Mouse (Mus musculus) regulatory T cell (primary cell): ENCODE measurements around the gene Neu3.

ENCODE experiments used
- in situ Hi-C: fragments of 300-600 bp; cut with MboI, MseI; formaldehyde crosslinking; loops from one replicate; pipeline ENCODE4 v1.15.1; 2025; ENCODE audit warnings: high pct_unique_total_duplicates

The Neu3 gene

GRCm38 (mm10) chr7:99796471-99796870, 31.7 kb downstream of the Neu3 start:
- in situ Hi-C loops: loop anchor here (5.0 kb wide), 2 partner anchors 134 to 299 kb away; no protein-coding TSS in a partner anchor

- in situ Hi-C loops: loop anchor here (5.0 kb wide), 2 partner anchors 133 to 298 kb away; no protein-coding TSS in a partner anchor
Measured at GRCm38 (mm10) chr7:99795192-99795981, 32.8 kb downstream of the Neu3 start.

GRCm38 (mm10) chr7:99794096-99794495, 34.1 kb downstream of the Neu3 start:
- in situ Hi-C loops: no loop called here

- in situ Hi-C loops: no loop called here
Measured at GRCm38 (mm10) chr7:99790816-99791215, 37.4 kb downstream of the Neu3 start.

- in situ Hi-C loops: no loop called here
Measured at GRCm38 (mm10) chr7:99788563-99788962, 39.7 kb downstream of the Neu3 start.

- in situ Hi-C loops: no loop called here
Measured at GRCm38 (mm10) chr7:99787935-99788334, 40.3 kb downstream of the Neu3 start.

- in situ Hi-C loops: no loop called here
Measured at GRCm38 (mm10) chr7:99786774-99787173, 41.4 kb downstream of the Neu3 start.

GRCm38 (mm10) chr7:99785553-99785952, 42.7 kb downstream of the Neu3 start:
- in situ Hi-C loops: no loop called here

GRCm38 (mm10) chr7:99783421-99783820, 44.8 kb downstream of the Neu3 start:
- in situ Hi-C loops: no loop called here

- in situ Hi-C loops: no loop called here
Measured at GRCm38 (mm10) chr7:99781916-99782315, 46.3 kb downstream of the Neu3 start.

GRCm38 (mm10) chr7:99781385-99781784, 46.8 kb downstream of the Neu3 start:
- in situ Hi-C loops: no loop called here

GRCm38 (mm10) chr7:99763207-99763606, 65.0 kb downstream of the Neu3 start, which contains the start of gene Olfr521:
Olfr521 (plus strand) TSS chr7:99763507.
- in situ Hi-C loops: no loop called here
